Mouse (Mus musculus) CH12.LX (cell line): ENCODE measurements at regions not wholly inside any gene's neighbourhood (a gene's known extent, or its start where the extent isn't known, plus 50 kb on each side); places are given as distances from the start of the nearest gene placed in this dataset.

Experiments used
- DNase-seq: peaks from one replicate; pipeline ENCODE4 v3.0.0-alpha.2; 2013; ENCODE audit errors: extremely low read depth
- H3K27ac ChIP-seq: 2 replicates; pipeline ENCODE4 v1.5.1; 2012; ENCODE audit warnings: low read depth, mild to moderate bottlenecking, control low read depth, moderate library complexity; ENCODE audit not compliant: insufficient read depth
- H3K27me3 ChIP-seq: replicated peaks from 2 replicates; pipeline ENCODE3; 2012; ENCODE audit warnings: inconsistent platforms
- H3K36me3 ChIP-seq, 2 experiments: replicated peaks in 1 of 2; 2 replicates each; pipeline versions ENCODE3 to v1.6.1; 2012; ENCODE audit warnings: inconsistent platforms in 1 of 2, low read length in 1 of 2, mild to moderate bottlenecking in 1 of 2, mixed read lengths in 1 of 2, moderate library complexity in 1 of 2; ENCODE audit not compliant: control insufficient read depth in 1 of 2, insufficient read depth in 1 of 2
- H3K4me1 ChIP-seq, 2 experiments: 2 replicates each; pipeline ENCODE4 v1.6.1; 2012; ENCODE audit warnings: inconsistent platforms in 1 of 2, moderate library complexity in 1 of 2; ENCODE audit not compliant: insufficient read depth in 2 of 2, control insufficient read depth in 1 of 2
- H3K4me2 ChIP-seq: 2 replicates; pipeline ENCODE4 v1.6.1; 2012; ENCODE audit warnings: low read depth, mild to moderate bottlenecking, control low read depth; ENCODE audit not compliant: poor library complexity, insufficient read depth, severe bottlenecking
- H3K4me3 ChIP-seq, 3 experiments: fragments of 150-350 bp in 1 of 3; sonication (generic) in 1 of 3; replicated peaks in 1 of 3; 2 replicates each; pipeline versions ENCODE3 to v1.5.1; 2011 to 2012; ENCODE audit warnings: low read depth in 2 of 3, low read length in 2 of 3, mild to moderate bottlenecking in 2 of 3, moderate library complexity in 2 of 3, control low read depth in 1 of 3, improper control_type of control experiment in 1 of 3, inconsistent platforms in 1 of 3, mixed read lengths in 1 of 3; ENCODE audit not compliant: poor library complexity in 1 of 3
- H3K79me2 ChIP-seq: replicated peaks from 2 replicates; pipeline ENCODE4 v1.6.1; 2012; ENCODE audit warnings: mild to moderate bottlenecking, moderate library complexity; ENCODE audit not compliant: control insufficient read depth, poor library complexity, insufficient read depth, severe bottlenecking; ENCODE audit errors: extremely low read depth
- H3K9ac ChIP-seq: 2 replicates; pipeline ENCODE4 v1.6.1; 2012; ENCODE audit warnings: low read depth, mild to moderate bottlenecking, control low read depth, moderate library complexity; ENCODE audit not compliant: insufficient read depth
- H3K9me3 ChIP-seq: replicated peaks from 2 replicates; pipeline ENCODE3; 2012; ENCODE audit warnings: low read length, inconsistent platforms, mixed read lengths
- CHD2 ChIP-seq: IDR thresholded peaks from 2 replicates; pipeline ENCODE4 v1.6.1; 2011; ENCODE audit warnings: low read length, improper control_type of control experiment
- ELF1 ChIP-seq: IDR thresholded peaks from 2 replicates; pipeline ENCODE4 v1.6.1; 2014; ENCODE audit warnings: low read depth, mild to moderate bottlenecking, inconsistent platforms, low read length, improper control_type of control experiment
- ETS1 ChIP-seq: conservative IDR thresholded peaks from 2 replicates; pipeline ENCODE4 v1.6.1; 2012; ENCODE audit warnings: low read depth, mild to moderate bottlenecking, inconsistent platforms, low read length, improper control_type of control experiment, moderate library complexity
- GABPA ChIP-seq: IDR thresholded peaks from 2 replicates; pipeline ENCODE4 v1.6.1; 2012; ENCODE audit warnings: low read depth, low read length, improper control_type of control experiment, inconsistent platforms; ENCODE audit not compliant: insufficient replicate concordance
- HCFC1 ChIP-seq: IDR thresholded peaks from 2 replicates; pipeline ENCODE4 v1.6.1; 2012; ENCODE audit warnings: low read depth, mild to moderate bottlenecking, inconsistent platforms, low read length, improper control_type of control experiment
- JUND ChIP-seq: conservative IDR thresholded peaks from 2 replicates; pipeline ENCODE4 v1.6.1; 2011; ENCODE audit warnings: low read depth, low read length, improper control_type of control experiment
- KAT2A ChIP-seq: IDR thresholded peaks from 2 replicates; pipeline ENCODE4 v1.6.1; 2012; ENCODE audit warnings: low read length, improper control_type of control experiment, inconsistent platforms; ENCODE audit not compliant: insufficient replicate concordance
- MAFK ChIP-seq: IDR thresholded peaks from 2 replicates; pipeline ENCODE4 v1.6.1; 2011; ENCODE audit warnings: low read length, improper control_type of control experiment; ENCODE audit not compliant: insufficient replicate concordance
- MAZ ChIP-seq: IDR thresholded peaks from 2 replicates; pipeline ENCODE4 v1.6.1; 2012; ENCODE audit warnings: low read depth, mild to moderate bottlenecking, inconsistent platforms, low read length, improper control_type of control experiment, moderate library complexity
- MEF2A ChIP-seq: IDR thresholded peaks from 2 replicates; pipeline ENCODE4 v1.6.1; 2014; ENCODE audit warnings: low read depth, mild to moderate bottlenecking, inconsistent platforms, low read length, improper control_type of control experiment, borderline replicate concordance
- MYC ChIP-seq: IDR thresholded peaks from 2 replicates; pipeline ENCODE4 v1.6.1; 2011; ENCODE audit warnings: low read depth, mild to moderate bottlenecking, improper control_type of control experiment, low read length
- NELFE ChIP-seq: IDR thresholded peaks from 2 replicates; pipeline ENCODE4 v1.6.1; 2011; ENCODE audit warnings: low read depth, low read length, improper control_type of control experiment
- NRF1 ChIP-seq: IDR thresholded peaks from 2 replicates; pipeline ENCODE4 v1.6.1; 2014; ENCODE audit warnings: low read depth, mild to moderate bottlenecking, inconsistent platforms, low read length, improper control_type of control experiment, moderate library complexity
- RAD21 ChIP-seq: IDR thresholded peaks from 2 replicates; pipeline ENCODE4 v1.6.1; 2011; ENCODE audit warnings: low read depth, mild to moderate bottlenecking, low read length, improper control_type of control experiment, moderate library complexity
- RCOR1 ChIP-seq: conservative IDR thresholded peaks from 2 replicates; pipeline ENCODE4 v1.6.1; 2012; ENCODE audit warnings: low read depth, mild to moderate bottlenecking, inconsistent platforms, low read length, improper control_type of control experiment
- SIN3A ChIP-seq: IDR thresholded peaks from 2 replicates; pipeline ENCODE4 v1.6.1; 2012; ENCODE audit warnings: low read length, improper control_type of control experiment, inconsistent platforms
- SMC3 ChIP-seq: IDR thresholded peaks from 2 replicates; pipeline ENCODE4 v1.6.1; 2011; ENCODE audit warnings: low read depth, low read length, improper control_type of control experiment
- TCF12 ChIP-seq: IDR thresholded peaks from 2 replicates; pipeline ENCODE4 v1.6.1; 2014; ENCODE audit warnings: low read depth, mild to moderate bottlenecking, inconsistent platforms, low read length, improper control_type of control experiment
- UBTF ChIP-seq: IDR thresholded peaks from 2 replicates; pipeline ENCODE4 v1.6.1; 2012; ENCODE audit warnings: low read depth, mild to moderate bottlenecking, inconsistent platforms, low read length, improper control_type of control experiment, moderate library complexity
- ZC3H11A ChIP-seq: IDR thresholded peaks from 2 replicates; pipeline ENCODE4 v1.6.1; 2012; ENCODE audit warnings: low read depth, mild to moderate bottlenecking, inconsistent platforms, low read length, improper control_type of control experiment
- ZMIZ1 ChIP-seq: IDR thresholded peaks from 2 replicates; pipeline ENCODE4 v1.6.1; 2012; ENCODE audit warnings: low read depth, mild to moderate bottlenecking, inconsistent platforms, low read length, improper control_type of control experiment
- dilution Hi-C: fragments of 300-500 bp; cut with MboI; formaldehyde crosslinking; loops from 2 replicates; pipeline ENCODE4 v1.14.3; 2020; ENCODE audit warnings: low sequenced_read_pairs; ENCODE audit not compliant: extremely low pct_unique_long_range_greater_than_20kb, extremely low pct_ligation_motif_present
- in situ Hi-C: fragments of 300-500 bp; cut with MboI; formaldehyde crosslinking; loops from 3 replicates; pipeline ENCODE4 v1.14.3; 2019; ENCODE audit warnings: low sequenced_read_pairs, low pct_ligation_motif_present, low pct_unique_long_range_greater_than_20kb, mixed read lengths

- no peak for DNase-seq
- in situ Hi-C loops (no loop called here), dilution Hi-C loops (no loop called here)
- Histone ChIP-seq H3K4me2 (no peak overlapping the region), H3K4me1 (no peaks in the 10 kb centered on the region), H3K27ac (no peak overlapping the region), H3K27me3 (no peaks in the 10 kb centered on the region), H3K36me3 (no peaks in the 10 kb centered on the region), H3K9me3 (peaks cover 68% of the 10 kb centered on the region), H3K4me3 (no peak overlapping the region), H3K9ac (no peak overlapping the region), H3K79me2 (no peaks in the 10 kb centered on the region)
- no peak for TF ChIP-seq TCF12
- no peak for TF ChIP-seq RCOR1
- no peak for TF ChIP-seq JUND
- no peak for TF ChIP-seq ETS1
- TF ChIP-seq SIN3A = no peak
- no peak for TF ChIP-seq SMC3
- TF ChIP-seq GABPA = no peak
- TF ChIP-seq ELF1 = no peak
- no peak for TF ChIP-seq MYC
- TF ChIP-seq NELFE = no peak
- TF ChIP-seq MEF2A = no peak
- no peak for TF ChIP-seq ZMIZ1
- no peak for TF ChIP-seq RAD21
- no peak for TF ChIP-seq KAT2A
- TF ChIP-seq UBTF = no peak
- no peak for TF ChIP-seq MAFK
These were observed 108.4 kb upstream of the Gm4791 start for GRCm38 (mm10) chr9:46889933-46890662.

GRCm38 (mm10) chr9:46871211-46871994 lies 127.1 kb upstream of the Gm4791 start:
- Histone ChIP-seq H3K4me1 (no peaks in the 10 kb centered on the region), H3K4me3 (no peak overlapping the region), H3K4me2 (no peak overlapping the region), H3K27ac (no peak overlapping the region), H3K9me3 (peaks cover 40% of the 10 kb centered on the region), H3K27me3 (no peaks in the 10 kb centered on the region), H3K9ac (no peak overlapping the region), H3K36me3 (no peaks in the 10 kb centered on the region), H3K79me2 (no peaks in the 10 kb centered on the region)
- in situ Hi-C loops = no loop called here
- dilution Hi-C loops = no loop called here
- DNase-seq = no peak
- TF ChIP-seq NRF1 (no peak), RAD21 (no peak), CHD2 (no peak), MAZ (no peak), SMC3 (no peak), ZC3H11A (no peak), HCFC1 (no peak), NELFE (no peak)
